Mouse (Mus musculus): ENCODE measurements around the gene Zglp1. TPM values are rescaled to one million over a fixed set of nuclear protein-coding genes. Genes with fewer than 3 reads are reported as not detected.
A peak's percentile ranks its signal among the peaks of the same experiment; 100 is the strongest.

Gene Zglp1
- polyA plus RNA-seq, 1 experiment from 2014 or later = 0.63 TPM

- peaks cover 81% of the 10 kb centered on the region for H3K27me3 ChIP-seq
- H3K9ac ChIP-seq = no peak overlapping the region
- peaks cover 90% of the 10 kb centered on the region for H3K4me1 ChIP-seq (replicated peaks)
- H3K36me3 ChIP-seq (replicated peaks) = no peaks in the 10 kb centered on the region; the same call in 1 of the 2 replicates
- H3K4me2 ChIP-seq = no peak overlapping the region
- WGBS (ENCODE audit: insufficient replicate concordance) = 4% methylated on average over 17 of the region's 17 CpGs
- ATAC-seq (ENCODE audit: insufficient read depth) = no peak
- H3K9me3 ChIP-seq (replicated peaks) = no peaks in the 10 kb centered on the region
- H3K4me3 ChIP-seq (replicated peaks) = peak overlapping the region; percentile 3; the same call in 1 of the 2 replicates
- H3K27ac ChIP-seq (replicated peaks) = no peak overlapping the region
These were observed 32.3 kb downstream of the Zglp1 start for GRCm38 (mm10) chr9:21034481-21035085.

GRCm38 (mm10) chr9:21033136-21033535 is 33.8 kb downstream of the Zglp1 start:
- H3K27ac ChIP-seq (replicated peaks) = no peak overlapping the region
- ATAC-seq (ENCODE audit: insufficient read depth) = peak; percentile 20; the same call in 1 of the 2 replicates
- no peaks in the 10 kb centered on the region; the same call in 1 of the 2 replicates for H3K36me3 ChIP-seq (replicated peaks)
- H3K27me3 ChIP-seq = peaks cover 67% of the 10 kb centered on the region
- H3K9me3 ChIP-seq (replicated peaks) = no peaks in the 10 kb centered on the region
- peak overlapping the region; percentile 100 for H3K4me2 ChIP-seq
- H3K9ac ChIP-seq = peak overlapping the region; percentile 86
- WGBS (ENCODE audit: insufficient replicate concordance) = under 1% methylated on average over 34 of the region's 34 CpGs
- peak overlapping the region; percentile 77 for H3K4me3 ChIP-seq (replicated peaks)
- peaks cover 93% of the 10 kb centered on the region for H3K4me1 ChIP-seq (replicated peaks)

GRCm38 (mm10) chr9:21032491-21032890 is 34.4 kb downstream of the Zglp1 start:
- Histone ChIP-seq H3K27ac (replicated peaks) (no peak overlapping the region), H3K9me3 (replicated peaks) (no peaks in the 10 kb centered on the region), H3K36me3 (replicated peaks) (no peaks in the 10 kb centered on the region; the same call in 1 of the 2 replicates), H3K4me3 (replicated peaks) (peak overlapping the region; percentile 77), H3K4me2 (peak overlapping the region; percentile 100), H3K4me1 (replicated peaks) (peaks cover 95% of the 10 kb centered on the region), H3K9ac (peak overlapping the region; percentile 86; the same call in 1 of the 2 replicates), H3K27me3 (peaks cover 60% of the 10 kb centered on the region)
- WGBS (ENCODE audit: insufficient replicate concordance) = 3% methylated on average over 7 of the region's 7 CpGs
- ATAC-seq (ENCODE audit: insufficient read depth) = no peak

DNA sequence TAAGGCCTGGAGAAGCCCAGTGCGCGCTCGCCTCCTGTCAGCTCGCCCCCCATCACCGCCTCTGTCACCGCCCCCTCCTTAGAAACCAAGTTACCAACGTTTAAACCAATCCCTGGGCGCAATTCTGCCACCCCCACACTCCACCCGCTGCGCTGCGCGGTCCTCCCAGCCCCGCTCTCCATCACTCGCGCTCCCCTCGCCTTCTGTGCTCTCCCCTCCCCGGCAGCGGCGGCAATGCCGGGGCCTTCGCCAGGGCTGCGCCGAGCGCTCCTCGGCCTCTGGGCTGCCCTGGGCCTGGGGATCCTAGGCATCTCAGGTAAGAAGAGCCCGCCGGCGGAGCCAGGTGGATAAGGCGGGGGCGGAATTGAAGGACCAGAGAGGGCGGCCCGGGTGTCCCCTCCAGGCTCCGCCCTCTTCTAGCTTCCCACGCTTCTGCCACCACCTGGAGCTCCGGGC is 35.0 kb downstream of the Zglp1 start, which contains the start of gene Icam5:
Gene Icam5 (plus strand): TSS at position 178 of the 456 bp plus-strand sequence.
- Histone ChIP-seq H3K4me2 (peak within 1 kb of the TSS; percentile 100), H3K36me3 (replicated peaks) (peaks cover 4% of the 10 kb centered on the region), H3K27ac (replicated peaks) (peak within 1 kb of the TSS; percentile 99), H3K27me3 (peaks cover 54% of the 10 kb centered on the region), H3K4me3 (replicated peaks) (peak within 1 kb of the TSS; percentile 77), H3K9me3 (replicated peaks) (no peaks in the 10 kb centered on the region), H3K4me1 (replicated peaks) (peaks cover 95% of the 10 kb centered on the region), H3K9ac (peak within 1 kb of the TSS; percentile 86)
- no peak for ATAC-seq (ENCODE audit: insufficient read depth)
- WGBS (ENCODE audit: insufficient replicate concordance) = under 1% methylated on average over 35 of the region's 35 CpGs

DNA sequence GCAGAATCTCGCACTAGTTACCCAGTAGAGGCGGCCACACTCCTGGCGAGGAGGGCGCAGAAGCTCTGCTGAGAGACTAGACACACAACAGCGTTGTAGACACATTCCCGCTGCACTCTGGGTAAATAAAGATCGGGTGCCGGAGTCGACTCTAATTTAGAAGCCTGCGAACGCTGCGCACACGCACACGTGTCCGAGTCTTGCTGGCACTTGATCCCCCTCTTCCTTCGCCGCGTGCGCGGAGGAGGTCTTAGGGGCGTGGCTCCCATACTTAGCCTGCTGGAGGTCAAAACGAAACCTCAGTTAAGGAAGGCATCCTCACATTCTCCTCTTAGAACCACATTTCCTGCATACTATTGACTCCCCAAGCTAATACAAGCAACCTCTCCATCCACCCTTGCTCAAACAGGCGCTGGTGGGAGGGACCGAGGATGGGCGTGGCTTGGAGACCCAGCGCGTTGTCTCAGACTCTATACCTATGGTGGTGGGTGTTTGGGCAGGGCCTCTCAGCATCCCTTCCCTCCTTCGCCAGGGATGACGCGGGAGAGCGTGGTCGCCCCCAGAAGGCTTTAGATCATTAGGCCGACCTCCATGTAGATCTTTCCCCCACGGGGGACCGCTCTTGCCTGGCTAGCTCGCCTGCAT is 35.5 kb downstream of the Zglp1 start:
- H3K27ac ChIP-seq (replicated peaks) = peak overlapping the region; percentile 99
- H3K4me1 ChIP-seq (replicated peaks) = peaks cover 95% of the 10 kb centered on the region

GRCm38 (mm10) chr9:21030781-21031250 is 36.1 kb downstream of the Zglp1 start:
- H3K9me3 ChIP-seq (replicated peaks) = no peaks in the 10 kb centered on the region
- peak overlapping the region; percentile 99 for H3K27ac ChIP-seq (replicated peaks)
- peaks cover 43% of the 10 kb centered on the region for H3K27me3 ChIP-seq
- peaks cover 93% of the 10 kb centered on the region for H3K4me1 ChIP-seq (replicated peaks)
- under 1% methylated on average over 13 of the region's 13 CpGs for WGBS (ENCODE audit: insufficient replicate concordance)
- H3K9ac ChIP-seq = peak overlapping the region; percentile 86
- peak; percentile 63 for ATAC-seq (ENCODE audit: insufficient read depth)
- H3K4me2 ChIP-seq = peak overlapping the region; percentile 100
- H3K36me3 ChIP-seq (replicated peaks) = peaks cover 11% of the 10 kb centered on the region
- peak overlapping the region; percentile 77 for H3K4me3 ChIP-seq (replicated peaks)

More for the DNA sequence above, 35.5 kb downstream of the Zglp1 start:
- peak overlapping the region; percentile 86 for H3K9ac ChIP-seq
- H3K9me3 ChIP-seq (replicated peaks) = no peaks in the 10 kb centered on the region
- under 1% methylated on average over 36 of the region's 36 CpGs for WGBS (ENCODE audit: insufficient replicate concordance)
- H3K4me2 ChIP-seq = peak overlapping the region; percentile 100
- H3K27me3 ChIP-seq = peaks cover 49% of the 10 kb centered on the region
- peak overlapping the region; percentile 77 for H3K4me3 ChIP-seq (replicated peaks)
- H3K36me3 ChIP-seq (replicated peaks) = peaks cover 8% of the 10 kb centered on the region
- ATAC-seq (ENCODE audit: insufficient read depth) = no peak

DNA sequence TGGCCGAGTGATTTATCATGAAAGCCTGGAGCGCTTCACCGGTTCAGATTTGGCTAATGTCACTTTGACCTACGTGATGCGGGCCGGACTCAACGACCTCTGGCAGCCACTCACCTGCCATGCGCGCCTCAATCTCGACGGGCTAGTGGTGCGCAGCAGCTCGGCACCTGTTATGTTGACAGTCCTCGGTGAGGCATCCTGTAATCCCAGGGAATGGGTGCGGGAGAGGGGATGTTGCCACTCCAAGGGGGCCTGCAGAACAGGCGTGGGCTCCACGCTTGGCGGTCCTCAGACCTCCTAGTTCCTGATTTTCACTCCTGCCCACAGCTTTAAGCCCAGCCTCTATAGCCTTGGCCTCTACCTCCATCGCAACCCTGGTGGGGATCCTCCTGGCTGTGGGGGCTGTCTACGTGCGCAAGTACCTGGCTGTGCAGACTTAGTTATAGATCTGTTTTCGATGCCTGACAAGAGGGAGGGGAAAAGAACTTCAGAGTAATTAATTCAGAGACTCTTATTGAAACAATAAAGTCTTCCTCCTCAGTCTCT is 36.8 kb downstream of the Zglp1 start:
- Histone ChIP-seq H3K4me2 (peak overlapping the region; percentile 100), H3K27me3 (peaks cover 36% of the 10 kb centered on the region), H3K9me3 (replicated peaks) (no peaks in the 10 kb centered on the region), H3K27ac (replicated peaks) (peak overlapping the region; percentile 99), H3K4me1 (replicated peaks) (peaks cover 91% of the 10 kb centered on the region), H3K9ac (peak overlapping the region; percentile 86), H3K36me3 (replicated peaks) (peaks cover 11% of the 10 kb centered on the region), H3K4me3 (replicated peaks) (peak overlapping the region; percentile 77)
- 6% methylated on average over 22 of the region's 22 CpGs for WGBS (ENCODE audit: insufficient replicate concordance)
- ATAC-seq (ENCODE audit: insufficient read depth) = 0 out of 2 replicates have a peak, but pooled peaks have one; percentile 6

GRCm38 (mm10) chr9:21029291-21030054 is 37.4 kb downstream of the Zglp1 start, which contains the start of gene Icam4:
TSS of gene Icam4 (plus strand) at chr9:21029373.
- Histone ChIP-seq H3K27ac (replicated peaks) (peak within 1 kb of the TSS; percentile 99), H3K27me3 (peaks cover 30% of the 10 kb centered on the region), H3K9me3 (replicated peaks) (no peaks in the 10 kb centered on the region), H3K36me3 (replicated peaks) (peaks cover 11% of the 10 kb centered on the region), H3K9ac (peak within 1 kb of the TSS; percentile 86), H3K4me3 (replicated peaks) (peak within 1 kb of the TSS; percentile 77), H3K4me1 (replicated peaks) (peaks cover 85% of the 10 kb centered on the region), H3K4me2 (peak within 1 kb of the TSS; percentile 100)
- 2% methylated on average over 37 of the region's 37 CpGs for WGBS (ENCODE audit: insufficient replicate concordance)
- peak; percentile 82 for ATAC-seq (ENCODE audit: insufficient read depth)

DNA sequence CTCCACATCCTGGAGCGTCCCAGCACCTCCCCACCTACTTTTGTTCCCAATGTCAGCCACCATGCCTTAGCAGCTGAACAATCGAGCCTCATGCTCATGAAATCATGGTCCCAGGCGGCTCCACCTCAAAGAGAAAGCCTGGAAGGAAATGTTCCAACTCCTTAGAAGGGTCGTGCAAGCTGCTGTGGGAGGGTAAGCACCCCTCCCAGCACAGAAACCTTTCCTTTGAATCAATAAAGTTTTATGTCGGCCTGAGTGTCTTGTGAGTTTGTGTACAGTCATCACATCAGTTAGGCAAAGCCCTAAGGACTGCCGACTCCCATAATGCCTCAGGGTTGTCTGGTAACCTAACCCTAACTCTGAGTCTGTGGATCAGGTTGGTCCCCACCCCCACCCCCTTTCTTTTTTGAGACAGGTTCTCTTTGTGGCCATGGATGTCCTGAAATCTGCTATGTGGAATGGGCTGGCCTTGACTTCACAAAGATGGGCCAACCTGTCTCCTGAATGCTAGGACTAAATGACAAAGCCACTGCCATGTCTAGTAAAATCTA is 38.3 kb downstream of the Zglp1 start:
- ATAC-seq (ENCODE audit: insufficient read depth) = no peak
- H3K4me3 ChIP-seq (replicated peaks) = peak overlapping the region; percentile 77
- H3K9ac ChIP-seq = peak overlapping the region; percentile 86
- H3K27ac ChIP-seq (replicated peaks) = peak overlapping the region; percentile 99
- H3K36me3 ChIP-seq (replicated peaks) = peaks cover 11% of the 10 kb centered on the region
- peak overlapping the region; percentile 100 for H3K4me2 ChIP-seq
- no peaks in the 10 kb centered on the region for H3K9me3 ChIP-seq (replicated peaks)
- H3K27me3 ChIP-seq = peaks cover 22% of the 10 kb centered on the region
- WGBS (ENCODE audit: insufficient replicate concordance) = 38% methylated on average over 6 of the region's 6 CpGs
- peaks cover 79% of the 10 kb centered on the region for H3K4me1 ChIP-seq (replicated peaks)

DNA sequence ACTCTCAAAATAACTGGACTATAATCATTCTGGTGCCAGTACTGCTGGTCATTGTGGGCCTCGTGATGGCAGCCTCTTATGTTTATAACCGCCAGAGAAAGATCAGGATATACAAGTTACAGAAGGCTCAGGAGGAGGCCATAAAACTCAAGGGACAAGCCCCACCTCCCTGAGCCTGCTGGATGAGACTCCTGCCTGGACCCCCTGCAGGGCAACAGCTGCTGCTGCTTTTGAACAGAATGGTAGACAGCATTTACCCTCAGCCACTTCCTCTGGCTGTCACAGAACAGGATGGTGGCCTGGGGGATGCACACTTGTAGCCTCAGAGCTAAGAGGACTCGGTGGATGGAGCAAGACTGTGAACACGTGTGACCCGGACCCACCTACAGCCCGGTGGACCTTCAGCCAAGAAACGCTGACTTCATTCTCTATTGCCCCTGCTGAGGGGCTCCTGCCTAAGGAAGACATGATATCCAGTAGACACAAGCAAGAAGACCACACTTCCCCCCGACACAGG is 39.1 kb downstream of the Zglp1 start:
- Histone ChIP-seq H3K36me3 (replicated peaks) (peaks cover 11% of the 10 kb centered on the region), H3K27ac (replicated peaks) (peak overlapping the region; percentile 99), H3K9ac (peak overlapping the region; percentile 86; the same call in 1 of the 2 replicates), H3K9me3 (replicated peaks) (no peaks in the 10 kb centered on the region), H3K4me3 (replicated peaks) (no peak overlapping the region), H3K4me2 (peak overlapping the region; percentile 100; the same call in 1 of the 2 replicates), H3K27me3 (peaks cover 14% of the 10 kb centered on the region), H3K4me1 (replicated peaks) (peaks cover 71% of the 10 kb centered on the region)
- ATAC-seq (ENCODE audit: insufficient read depth) = no peak
- WGBS (ENCODE audit: insufficient replicate concordance) = 67% methylated on average over 8 of the region's 8 CpGs

All from liver, embryonic 15.5 days (tissue).